Mouse (Mus musculus): ENCODE measurements around the gene Vwa7.

Gene Vwa7

GRCm38 (mm10) chr17:35064378-35064877 lies 48.0 kb downstream of the Vwa7 start:
- no peak for DNase-seq (ENCODE audit: low spot score in 2 of 2)

DNA sequence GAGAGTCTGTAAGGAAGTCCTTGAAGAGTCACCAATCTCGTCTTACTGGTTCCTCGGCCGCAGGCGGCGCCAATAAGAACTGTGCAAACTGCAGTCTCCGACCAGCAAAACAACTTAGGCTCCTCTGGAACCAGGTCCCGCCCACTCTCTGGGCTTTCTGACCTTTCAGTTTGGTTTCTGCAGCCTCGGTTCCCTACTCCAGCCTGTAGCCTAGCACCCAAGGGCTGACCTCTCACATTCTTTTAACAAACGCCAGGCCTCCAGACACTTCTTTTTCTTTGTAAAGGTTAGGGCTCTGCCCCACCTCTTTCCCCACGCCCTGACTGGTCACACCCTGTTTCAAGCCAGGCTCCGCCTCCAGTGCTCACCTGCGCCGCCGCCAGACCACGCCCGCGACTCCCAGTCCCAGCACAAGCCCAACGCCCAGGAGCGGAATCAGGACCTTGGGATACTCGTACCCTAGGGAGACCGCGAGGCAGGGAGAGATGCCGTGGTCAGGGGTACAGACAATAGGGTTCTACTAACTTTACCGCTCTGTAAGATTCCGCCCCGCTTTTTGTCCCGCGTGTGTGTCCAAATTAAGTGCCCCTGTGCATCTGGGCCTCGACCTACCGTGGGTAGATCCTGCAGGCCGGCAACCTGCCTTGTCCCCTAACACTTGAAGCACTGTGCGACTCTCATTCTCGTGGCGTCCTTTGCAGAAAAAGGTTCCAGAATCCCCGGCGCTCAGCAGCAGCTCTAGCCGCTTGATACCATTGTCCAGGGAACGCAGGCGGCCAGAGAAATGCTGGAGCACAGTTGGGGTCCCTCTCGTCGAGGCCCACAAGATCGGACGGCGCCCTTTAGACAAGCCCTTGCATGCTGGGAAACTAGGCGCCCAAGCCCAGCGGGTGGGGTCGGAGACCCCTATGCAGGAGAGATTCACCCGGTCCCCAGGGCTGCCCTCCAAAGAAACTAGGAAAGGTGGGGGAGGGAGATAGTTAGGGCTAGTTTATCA lies 48.9 kb downstream of the Vwa7 start, which contains the start of gene Ly6g6c:
Ly6g6c (plus strand) TSS at position 438 of the 997 bp plus-strand sequence.
- DNase-seq (ENCODE audit: low spot score in 2 of 2), result no peak

DNA sequence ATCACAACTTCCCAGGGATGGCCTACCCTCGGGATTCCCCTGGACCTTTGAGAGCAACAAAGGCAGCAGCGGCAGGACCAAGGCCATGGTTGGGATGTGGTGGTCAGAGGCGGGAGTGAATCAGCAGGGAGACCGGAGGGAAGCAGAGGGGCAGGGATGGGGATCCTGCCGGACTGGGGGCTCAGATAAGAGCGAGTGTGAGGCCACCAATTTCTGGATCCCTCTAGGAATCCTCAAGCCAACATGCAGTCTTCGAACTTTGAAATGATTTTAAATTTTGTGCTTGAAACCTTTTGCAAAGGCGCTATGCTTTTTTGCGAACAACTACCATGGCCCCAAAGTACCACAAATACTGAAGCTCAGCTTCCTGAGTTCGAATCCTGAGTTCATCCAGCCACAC lies 49.7 kb downstream of the Vwa7 start, which contains the start of gene Mpig6b:
Mpig6b (minus strand) TSS at position 101 of the 400 bp plus-strand sequence.
- DNase-seq (ENCODE audit: low spot score in 2 of 2), result no peak

GRCm38 (mm10) chr17:35068213-35068914 lies 52.0 kb downstream of the Vwa7 start:
- peak in 1 of 2 experiments; percentile 42 for DNase-seq (ENCODE audit: low spot score in 2 of 2)

DNA sequence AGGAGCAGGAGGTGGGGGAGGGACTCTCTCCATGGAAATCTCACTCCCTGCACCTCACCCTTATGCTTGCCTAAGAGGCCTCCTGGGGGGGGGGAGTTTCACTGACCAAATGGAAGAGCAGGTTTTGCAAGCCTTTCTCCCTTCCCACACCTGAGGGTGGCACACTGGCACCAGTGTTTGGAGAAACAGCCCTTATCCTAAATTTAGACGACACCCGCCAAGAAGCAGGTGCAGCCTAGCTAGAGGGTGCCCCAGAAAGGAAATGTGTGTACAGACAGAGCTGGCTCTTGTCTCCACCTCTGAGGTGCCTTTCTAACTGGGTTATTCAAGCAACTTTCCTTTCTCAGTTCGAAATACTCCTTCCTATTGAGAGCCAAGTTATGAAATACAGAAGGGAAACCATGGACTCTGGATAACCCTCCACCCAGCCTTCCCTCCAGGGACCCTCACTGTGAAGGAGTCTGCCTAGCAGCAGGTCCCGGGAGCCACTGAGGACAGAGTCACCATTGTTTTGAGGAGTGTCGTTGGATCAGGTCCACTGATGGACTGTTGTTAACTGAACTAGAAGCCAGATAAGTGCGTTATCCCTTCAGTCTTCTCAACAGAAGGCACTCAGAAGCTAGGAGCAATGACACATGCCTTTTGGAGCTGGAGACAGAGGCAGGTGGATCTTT lies 54.3 kb downstream of the Vwa7 start:
- no peak for DNase-seq (ENCODE audit: low spot score in 2 of 2)

DNA sequence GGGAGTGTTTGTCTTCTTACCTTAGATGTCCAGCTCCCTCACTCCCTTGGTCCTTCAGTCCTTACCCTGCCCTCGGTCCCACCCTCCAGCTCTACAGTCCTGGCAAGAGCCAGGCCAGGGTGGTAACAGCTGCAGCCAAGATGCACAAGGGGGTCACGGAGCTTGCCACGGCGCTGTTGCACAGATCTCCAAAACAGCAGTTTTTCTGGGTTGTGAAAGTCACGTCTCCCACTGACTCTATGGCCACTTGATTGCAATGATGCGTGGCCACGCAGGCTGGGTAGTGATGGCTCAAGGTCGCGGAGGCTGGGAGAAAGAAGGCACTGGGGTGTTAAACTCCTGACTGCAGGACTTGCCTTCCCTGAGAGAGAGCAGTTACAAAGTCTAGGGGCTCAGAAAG lies 55.1 kb downstream of the Vwa7 start:
- no peak for DNase-seq (ENCODE audit: low spot score in 2 of 2)

- DNase-seq (ENCODE audit: low spot score in 2 of 2), result no peak
These were observed 57.7 kb downstream of the Vwa7 start for GRCm38 (mm10) chr17:35074097-35074496.
